Mouse (Mus musculus) E14TG2a.4 (cell line): ENCODE data around the gene Gm28308.

Experiments
- CTCF ChIP-seq: conservative IDR thresholded peaks from 2 replicates; pipeline ENCODE4 v1.5.1; 2014; ENCODE audit warnings: low read length
- NANOG ChIP-seq: IDR thresholded peaks from 2 replicates; pipeline ENCODE4 v1.6.1; 2014; ENCODE audit warnings: borderline replicate concordance, low read length, mixed read lengths
- POU5F1 ChIP-seq: IDR thresholded peaks from 2 replicates; pipeline ENCODE4 v1.6.1; 2014; ENCODE audit warnings: low read length, borderline replicate concordance

- TF ChIP-seq CTCF, result no peak
- TF ChIP-seq NANOG, result no peak
- TF ChIP-seq POU5F1, result no peak
Measured at GRCm38 (mm10) chr6:52215771-52216535, 2.8 kb upstream of the Gm28308 start.
